Mouse (Mus musculus): Measurements from ENCODE around the gene Ube3b. TPM values are rescaled to one million over a fixed set of nuclear protein-coding genes. Genes with fewer than 3 reads are reported as not detected.

The Ube3b gene
- 10 to 100 TPM; 57.5 to 71.2 TPM for polyA plus RNA-seq (2017; shearing (Covaris generic))

GRCm38 (mm10) chr5:114380209-114381012 lies at the start of gene Ube3b, which contains the start of gene Kctd10:
Gene Ube3b, plus strand, starts transcription at chr5:114380607.
Gene Kctd10, minus strand, starts transcription at chr5:114380508.

GRCm38 (mm10) chr5:114443566-114444367 lies 63.4 kb downstream of the Ube3b start, which contains the start of the genes Mmab and Mvk:
Gene Mmab, minus strand, starts transcription at chr5:114444060.
Gene Mvk, plus strand, starts transcription at chr5:114444269.

Other genes with a start within 250 kb of the Ube3b start
- 1 to 10 TPM in 1 of 2 experiments, under 1 TPM in 1; 0.95 to 1.2 TPM for gene Acacb, start 234.1 kb upstream of the Ube3b start, polyA plus RNA-seq (2017; shearing (Covaris generic))
- gene Foxn4, start 106.8 kb upstream of the Ube3b start, polyA plus RNA-seq (2017; shearing (Covaris generic)), result not detected
- gene Myo1h, start 91.4 kb upstream of the Ube3b start, polyA plus RNA-seq (2017; shearing (Covaris generic)), result 1 to 10 TPM; 5.1 to 6.0 TPM
- gene Kctd10, start 99 bp upstream of the Ube3b start, polyA plus RNA-seq (2017; shearing (Covaris generic)), result 100 to 1,000 TPM; 104 to 131 TPM
- 10 to 100 TPM in 1 of 2 experiments, 1 to 10 TPM in 1; 9.7 to 16.1 TPM for gene Mmab, start 63.5 kb downstream of the Ube3b start, polyA plus RNA-seq (2017; shearing (Covaris generic))
- gene Mvk, start 63.7 kb downstream of the Ube3b start, polyA plus RNA-seq (2017; shearing (Covaris generic)), result 10 to 100 TPM; 11.0 to 13.3 TPM
- under 1 TPM; 0.17 to 0.56 TPM for gene Fam222a, start 187.4 kb downstream of the Ube3b start, polyA plus RNA-seq (2017; shearing (Covaris generic))